Mouse (Mus musculus) neutrophil, adult 65 days (primary cell): ENCODE measurements around the gene Rfesd. TPM values are rescaled to one million over a fixed set of nuclear protein-coding genes. Genes with fewer than 3 reads are reported as not detected.

Source experiments
- total RNA-seq: library from RNA; stranded (reverse); gene quantifications from 2 replicates; pipeline ENCODE4 v1.2.4, GENCODE M21; 2023

Gene Rfesd
- 3.0 and 4.1 TPM in 2 replicates for total RNA-seq

DNA sequence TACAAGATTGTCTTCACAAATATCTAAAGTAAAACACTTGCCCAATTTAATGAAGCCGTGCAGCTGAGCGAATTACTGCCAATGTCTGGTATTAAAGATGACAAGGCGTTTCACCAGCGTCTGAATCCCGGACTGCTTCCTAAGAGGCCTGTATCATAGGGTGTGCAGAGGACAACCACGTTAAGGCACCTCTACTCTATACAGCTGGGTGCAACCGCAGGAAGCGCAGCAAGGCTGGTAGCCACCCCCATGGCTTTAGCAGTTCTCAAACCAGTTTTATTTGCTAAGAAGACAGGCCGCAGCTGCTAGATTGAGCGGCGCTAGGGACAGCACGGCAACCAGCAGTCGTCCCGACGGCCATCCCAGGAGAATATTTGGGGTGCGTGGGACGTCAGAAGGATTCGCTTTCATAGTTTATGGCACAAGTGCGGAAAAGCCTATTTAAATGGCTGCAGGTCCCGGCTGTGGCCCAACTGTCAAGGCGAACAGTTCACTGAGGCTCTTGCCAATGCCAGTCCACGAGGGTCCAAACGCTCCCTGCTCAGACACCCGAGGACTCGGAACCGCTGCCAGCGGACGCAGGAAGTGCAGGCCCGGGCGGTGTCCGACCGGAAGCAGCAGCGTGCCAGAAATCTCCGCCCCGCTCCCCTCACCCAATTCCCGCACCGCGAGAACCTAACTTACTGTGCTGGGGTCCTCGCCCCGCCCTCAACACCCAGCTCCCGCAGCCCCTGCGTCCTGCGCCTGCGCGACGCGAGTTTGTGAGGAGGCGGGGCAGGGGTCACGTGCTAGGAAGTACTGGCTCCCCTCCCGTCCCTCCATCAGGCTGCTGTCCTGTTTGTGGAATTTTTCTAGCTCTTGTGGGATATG, at the start of gene Rfesd:
Rfesd (minus strand) TSS at position 746 of the 870 bp plus-strand sequence.

DNA sequence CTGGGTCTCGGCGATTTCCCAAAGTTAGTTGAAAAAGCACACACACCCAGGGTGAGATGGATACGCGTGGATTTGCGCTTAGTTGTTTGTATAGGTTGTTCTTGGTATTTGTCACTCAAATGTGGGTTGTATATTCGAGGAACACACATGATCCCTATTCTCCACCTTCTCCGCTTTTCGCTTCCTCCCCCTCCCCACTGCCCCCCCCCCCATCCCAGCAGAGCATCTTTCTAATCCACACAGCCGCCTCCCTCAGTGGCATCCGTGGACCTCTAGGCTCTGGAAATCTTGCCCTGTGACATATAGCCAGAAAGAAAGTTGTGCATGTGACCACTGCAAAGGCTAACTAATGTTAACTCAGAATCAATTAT, 38.4 kb upstream of the Rfesd start, which contains the start of gene Gpr150:
Gpr150 (minus strand) TSS at position 101 of the 371 bp plus-strand sequence.

DNA sequence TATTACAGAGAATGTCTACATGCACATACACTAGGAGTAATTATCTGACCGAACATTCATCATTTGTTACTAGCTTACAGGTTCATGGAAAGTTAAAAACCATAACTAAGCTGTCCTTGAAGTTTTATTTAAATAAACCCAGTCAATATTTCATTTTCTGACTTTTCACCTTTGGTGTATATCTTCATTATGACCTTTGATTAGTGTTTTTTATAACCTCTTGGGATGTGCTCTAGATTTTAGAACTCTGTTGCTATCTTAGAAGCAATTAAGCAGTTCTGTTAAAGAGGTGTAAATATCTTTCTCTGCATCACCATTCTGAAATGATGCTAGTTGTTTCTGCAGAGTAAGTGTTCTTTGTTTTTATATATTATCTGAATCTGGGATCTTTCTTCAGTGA, 51.7 kb downstream of the Rfesd start, which contains the start of gene Spata9:
Spata9 (plus strand) TSS at position 301 of the 400 bp plus-strand sequence.

Other genes with a start within 250 kb of the Rfesd start
- gene Glrx, start 178.9 kb downstream of the Rfesd start, total RNA-seq, result 249 and 304 TPM in 2 replicates
- gene Rhobtb3, start 74.8 kb downstream of the Rfesd start, total RNA-seq, result 0.19 and 0.29 TPM in 2 replicates
- not detected in 2 replicates for gene Spata9, start 51.6 kb downstream of the Rfesd start, total RNA-seq
- not detected in 2 replicates for gene Gpr150, start 38.3 kb upstream of the Rfesd start, total RNA-seq
- gene Arsk, start 79.9 kb upstream of the Rfesd start, total RNA-seq, result 5.8 and 8.7 TPM in 2 replicates
- 5.3 and 6.2 TPM in 2 replicates for gene Ttc37, start 80.0 kb upstream of the Rfesd start, total RNA-seq